In the genomic region with DNA sequence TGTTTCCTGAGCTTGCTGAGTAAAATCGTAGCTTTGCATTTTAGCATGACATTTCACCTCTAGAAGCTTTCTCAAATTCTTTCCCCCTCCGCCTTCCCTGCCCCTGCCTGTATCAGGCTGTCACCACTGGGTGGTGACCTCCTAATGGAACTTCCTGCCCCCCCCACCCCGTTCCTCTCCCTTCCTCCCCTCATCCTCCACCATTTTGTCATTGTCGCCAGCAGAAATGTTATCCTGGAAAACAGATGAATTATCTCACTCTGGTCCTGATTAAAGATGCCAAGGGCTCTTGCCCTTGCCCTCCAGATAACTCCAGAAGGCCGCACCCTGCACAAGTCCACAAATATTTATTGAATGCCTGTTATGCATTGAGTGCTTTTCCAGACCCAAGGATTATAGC, we compare ENCODE assay signal across 9 mouse cellular contexts. TPM values are rescaled to one million over a fixed set of nuclear protein-coding genes. Genes with fewer than 3 reads are reported as not detected.
DNase-seq lines count a peak whose midpoint lies in the region; ATAC-seq and TF ChIP-seq lines count a peak whose summit lies in the region.
"Had no signal": no experiment of that assay in that cellular context is flagged by ENCODE, and none has a peak within 500 bp of the region (broad histone marks: within the 10 kb centered on the region; RNA-seq: fewer than 3 reads in every experiment).

No protein-coding gene starts in this region.

- H3K4me2 ChIP-seq in kidney, embryonic 14.5 days (replicated peaks; ENCODE audit: low read depth, low read length): peak overlapping the region; percentile 21
- H3K4me2 ChIP-seq in hindbrain, embryonic 15.5 days: no peak overlapping the region

- H3K27me3 ChIP-seq in kidney, embryonic 14.5 days (ENCODE audit: control insufficient read depth, insufficient read depth, low read length): no peaks in the 10 kb centered on the region
- H3K27me3 ChIP-seq in hindbrain, embryonic 15.5 days: no peaks in the 10 kb centered on the region

- H3K9ac ChIP-seq in kidney, embryonic 14.5 days (ENCODE audit: low read depth, low read length): no peak overlapping the region
- no peak overlapping the region for H3K9ac ChIP-seq in hindbrain, embryonic 15.5 days

- ATAC-seq in kidney, embryonic 14.5 days (ENCODE audit: low FRiP score, low TSS enrichment): peak; percentile 22; the same call in 1 of the 2 replicates
- ATAC-seq in hindbrain, embryonic 15.5 days (ENCODE audit: low FRiP score, low read depth): no peak
- no peak for ATAC-seq in activated CD4-positive, CD25-positive, alpha-beta regulatory T cell, adult 4 months
- no peak for ATAC-seq in erythroid progenitor cell, adult 5-6 weeks (replicated peaks; ENCODE audit: low FRiP score, poor library complexity, severe bottlenecking)

- peaks cover 87% of the 10 kb centered on the region for H3K4me1 ChIP-seq in kidney, embryonic 14.5 days (ENCODE audit: control insufficient read depth, insufficient read depth, low read length)
- H3K4me1 ChIP-seq in hindbrain, embryonic 15.5 days (replicated peaks): peaks cover 89% of the 10 kb centered on the region
- H3K4me1 ChIP-seq in lung, adult 2 months (ENCODE audit: control insufficient read depth, insufficient read depth, low read length): peaks cover 16% of the 10 kb centered on the region

- H3K36me3 ChIP-seq in kidney, embryonic 14.5 days (ENCODE audit: control insufficient read depth, insufficient read depth, low read length): peaks cover 6% of the 10 kb centered on the region; the same call in 1 of the 2 replicates
- no peaks in the 10 kb centered on the region for H3K36me3 ChIP-seq in hindbrain, embryonic 15.5 days

- TF ChIP-seq POLR2A in lung, adult 2 months (IDR thresholded peaks at IDR 0.05; ENCODE audit: borderline replicate concordance, extremely low read depth, low read depth, low read length): no peak

- 0 out of 2 replicates have a peak, but pooled peaks have one; percentile 4 for TF ChIP-seq CTCF in lung, adult 2 months (IDR thresholded peaks at IDR 0.05; ENCODE audit: insufficient read depth, low read length)

- no peaks in the 10 kb centered on the region for H3K9me3 ChIP-seq in kidney, embryonic 14.5 days (ENCODE audit: control insufficient read depth, low read length)
- no peaks in the 10 kb centered on the region for H3K9me3 ChIP-seq in hindbrain, embryonic 15.5 days
- H3K9me3 ChIP-seq: G1E had no signal

- 5% methylated on average over 5 of the region's 5 CpGs for WGBS in kidney, embryonic 14.5 days
- WGBS in hindbrain, embryonic 15.5 days: 45% methylated on average over 5 of the region's 5 CpGs
- 20% methylated on average over 5 of the region's 5 CpGs for WGBS in lung, adult 2 months

- no peak for DNase-seq in kidney, adult 9 months
- DNase-seq in lung, adult 2 months: no peak
- peak; percentile 43 for DNase-seq in retina, postnatal 1 day
- no peak for DNase-seq in layer of hippocampus, adult 9-10 months (ENCODE audit: low spot score)

- H3K27ac ChIP-seq in kidney, embryonic 14.5 days (ENCODE audit: low read depth, low read length): peak overlapping the region; percentile 90
- peak overlapping the region; percentile 67; the same call in 1 of the 2 replicates for H3K27ac ChIP-seq in hindbrain, embryonic 15.5 days (replicated peaks)

- H3K4me3 ChIP-seq in kidney, embryonic 14.5 days (ENCODE audit: low read length): no peak overlapping the region
- H3K4me3 ChIP-seq in hindbrain, embryonic 15.5 days: no peak overlapping the region
- no peak overlapping the region for H3K4me3 ChIP-seq in lung, adult 2 months (replicated peaks; ENCODE audit: extremely low read depth, low read depth, low read length)

RNA-seq across cellular contexts. Expression of a gene that starts 57.0 kb away (rescaled TPM):
- 16.6 and 19.6 TPM in 2 replicates for polyA plus RNA-seq in kidney, embryonic 14.5 days (2014; fragmentation: Nextera tagmentation; extraction: Ambion mirVana)
- 7.4 and 7.9 TPM in 2 replicates for polyA plus RNA-seq in hindbrain, embryonic 15.5 days (2015; fragmentation: Nextera tagmentation; extraction: Ambion mirVana)
- polyA plus RNA-seq in lung, adult 2 months (2012; rRNA removed): 20.0 and 23.2 TPM in 2 replicates
- polyA plus RNA-seq in activated CD4-positive, CD25-positive, alpha-beta regulatory T cell, adult 4 months (2017; shearing (Covaris generic)): 10 to 100 TPM; 33.8 to 34.0 TPM
- 2.9 and 3.6 TPM in 2 replicates for total RNA-seq in erythroid progenitor cell, adult 5-6 weeks (2015; ENCODE audit: low replicate concordance)
- total RNA-seq in erythroid progenitor cell, adult 5-6 weeks (2017; ENCODE audit: low replicate concordance): 0.77 TPM in 1 of 2 replicates, not detected in the other
